Mouse (Mus musculus) left cerebral cortex, adult 8-10 months (tissue): ENCODE results near the gene Drd1. TPM values are rescaled to one million over a fixed set of nuclear protein-coding genes. Genes with fewer than 3 reads are reported as not detected.

Source experiments
- total RNA-seq, 4 experiments: library from RNA; stranded (reverse); gene quantifications; 2 replicates each; pipeline ENCODE4 v1.2.4; 2022

Gene Drd1
- total RNA-seq, 4 experiments from 2014 or later = 76.3 to 87.6 (median 80.8) TPM

Other genes starting within 250 kb of the Drd1 start
- 10 to 100 TPM; 51.0 to 53.6 (median 52.0) TPM for gene Sfxn1, start 16.2 kb upstream of the Drd1 start, total RNA-seq
- gene Hrh2, start 136.4 kb upstream of the Drd1 start, total RNA-seq = 10 to 100 TPM; 11.3 to 14.7 (median 12.2) TPM